Mouse (Mus musculus): ENCODE data around the gene Vps11.
"Not testable (repeated sequence)": the region's sequence is repeated elsewhere in the genome, so short reads cannot be mapped to it uniquely, and the experiment has no call there.

Vps11 gene

DNA sequence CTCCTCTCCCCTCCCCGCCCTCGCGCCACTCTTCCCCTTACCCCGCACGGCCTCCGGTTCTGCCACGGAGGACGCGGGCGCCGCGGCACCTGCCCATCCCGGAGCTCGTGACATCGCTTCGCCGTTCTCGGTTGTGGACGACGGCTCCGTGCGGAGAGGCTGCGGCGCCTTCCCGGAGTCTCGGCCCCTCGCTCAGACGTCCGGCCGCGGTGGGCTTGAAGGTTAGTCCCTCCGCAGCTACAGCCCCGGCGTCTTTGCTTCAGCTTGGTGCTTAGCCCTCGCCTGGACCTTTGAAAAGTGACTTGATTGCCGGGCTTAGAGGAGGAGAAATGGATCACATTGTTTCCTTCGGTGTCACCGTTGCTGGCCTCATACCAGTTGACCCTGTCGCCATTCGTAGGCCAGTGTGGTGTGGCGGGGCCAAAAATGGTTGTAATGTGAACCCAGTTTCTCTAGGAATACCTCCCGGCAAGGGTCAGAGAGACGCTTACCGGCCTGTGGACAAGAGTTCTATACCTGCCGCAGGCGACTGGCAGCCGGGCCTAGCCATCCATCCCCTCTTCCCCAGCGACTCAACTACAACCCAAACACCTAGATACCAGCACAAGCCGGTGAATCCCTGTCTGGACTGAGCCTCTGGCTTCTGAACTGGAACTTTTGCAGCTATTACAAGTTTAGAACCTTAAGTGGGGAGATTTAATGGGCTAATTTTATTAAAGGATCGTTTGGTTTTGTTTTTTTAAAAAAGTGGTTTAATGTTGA is 26.0 kb downstream of the Vps11 start:
- ATAC-seq (ENCODE audit: low TSS enrichment) = peak; percentile 32; the same call in 1 of the 2 replicates

GRCm38 (mm10) chr9:44334396-44335330 is 26.8 kb downstream of the Vps11 start, which contains the start of gene H2afx:
Gene H2afx (plus strand): TSS chr9:44334694.
- ATAC-seq (ENCODE audit: low TSS enrichment) = peak; percentile 97

DNA sequence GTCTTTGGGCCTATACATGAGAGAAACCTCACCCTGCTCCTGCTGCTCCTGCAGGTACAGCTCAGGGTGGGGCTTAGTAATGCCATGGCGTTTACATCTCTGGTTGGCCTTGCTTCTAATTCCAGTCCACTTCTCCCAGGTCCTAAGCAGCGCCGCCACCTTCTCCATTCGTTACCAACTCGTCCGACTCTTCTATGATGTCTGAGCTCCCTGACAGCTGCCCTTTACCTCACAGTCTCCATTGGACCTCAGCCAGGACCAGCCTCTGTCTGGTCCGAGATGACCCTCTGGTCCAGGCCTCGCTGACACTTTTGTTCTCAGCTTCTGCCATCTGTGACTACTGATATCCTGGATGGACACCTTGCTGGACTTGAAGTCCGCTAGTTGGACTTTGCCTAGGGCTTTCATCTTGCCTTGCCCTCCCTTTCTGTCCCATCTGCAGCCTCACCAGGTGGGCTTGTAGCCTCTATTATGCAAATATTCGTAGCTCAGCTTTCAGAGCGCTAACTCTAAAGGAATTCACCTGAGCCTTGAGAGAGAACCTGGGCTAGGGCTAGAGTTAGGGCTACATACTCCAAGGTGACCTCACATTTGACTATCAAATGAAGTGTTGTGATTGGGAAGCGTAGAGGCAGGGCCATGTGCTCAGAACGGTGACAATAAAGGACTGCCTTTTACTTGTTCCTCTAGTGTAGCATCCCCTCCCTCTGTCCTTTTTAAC is 28.4 kb downstream of the Vps11 start:
- no peak for ATAC-seq (ENCODE audit: low TSS enrichment)

- ATAC-seq (ENCODE audit: low TSS enrichment) = no peak
Measured at GRCm38 (mm10) chr9:44330736-44331135, 30.7 kb downstream of the Vps11 start.

DNA sequence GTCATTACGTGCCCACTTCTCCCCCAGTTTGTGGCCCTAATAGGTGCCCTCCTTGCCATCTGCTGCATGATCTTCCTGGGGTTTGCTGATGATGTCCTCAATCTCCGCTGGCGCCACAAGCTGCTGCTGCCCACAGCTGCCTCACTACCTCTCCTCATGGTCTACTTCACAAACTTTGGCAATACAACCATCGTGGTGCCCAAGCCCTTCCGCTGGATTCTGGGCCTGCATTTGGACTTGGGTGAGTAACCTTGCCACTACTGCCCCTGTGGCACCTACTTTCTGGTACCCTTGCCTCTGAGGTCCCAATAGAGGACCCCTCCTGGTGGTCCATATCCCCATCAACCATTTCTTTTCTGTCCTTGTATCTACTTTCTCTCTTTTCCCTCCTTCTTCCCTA is 33.5 kb downstream of the Vps11 start:
- ATAC-seq (ENCODE audit: low TSS enrichment) = no peak

DNA sequence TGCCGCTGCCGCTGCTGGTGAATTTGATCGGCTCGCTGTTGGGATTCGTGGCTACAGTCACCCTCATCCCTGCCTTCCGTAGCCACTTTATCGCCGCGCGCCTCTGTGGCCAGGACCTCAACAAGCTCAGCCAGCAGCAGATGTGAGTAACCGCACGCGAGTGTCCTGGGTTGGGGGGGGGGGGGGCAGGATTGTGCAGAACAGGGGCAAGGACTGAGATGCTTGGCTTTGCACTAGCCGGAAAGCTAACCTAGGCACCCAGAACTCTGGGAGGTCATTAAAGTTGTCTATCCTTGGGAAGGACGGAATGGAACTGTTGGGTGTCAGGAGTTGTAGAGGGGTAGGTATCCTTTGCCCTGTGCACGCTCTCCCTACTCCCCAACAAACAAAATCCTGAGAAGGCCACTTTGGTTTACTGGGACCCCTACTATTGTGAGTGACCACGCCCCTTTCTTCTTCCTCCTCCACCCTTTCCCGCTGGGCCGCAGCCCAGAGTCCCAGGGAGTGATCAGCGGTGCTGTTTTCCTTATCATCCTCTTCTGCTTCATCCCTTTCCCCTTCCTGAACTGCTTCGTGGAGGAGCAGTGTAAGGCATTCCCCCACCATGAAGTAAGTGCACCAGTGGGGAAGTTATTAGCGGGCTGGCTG is 34.3 kb downstream of the Vps11 start:
- ATAC-seq (ENCODE audit: low TSS enrichment) = 0 out of 2 replicates have a peak, but pooled peaks have one; percentile 11

DNA sequence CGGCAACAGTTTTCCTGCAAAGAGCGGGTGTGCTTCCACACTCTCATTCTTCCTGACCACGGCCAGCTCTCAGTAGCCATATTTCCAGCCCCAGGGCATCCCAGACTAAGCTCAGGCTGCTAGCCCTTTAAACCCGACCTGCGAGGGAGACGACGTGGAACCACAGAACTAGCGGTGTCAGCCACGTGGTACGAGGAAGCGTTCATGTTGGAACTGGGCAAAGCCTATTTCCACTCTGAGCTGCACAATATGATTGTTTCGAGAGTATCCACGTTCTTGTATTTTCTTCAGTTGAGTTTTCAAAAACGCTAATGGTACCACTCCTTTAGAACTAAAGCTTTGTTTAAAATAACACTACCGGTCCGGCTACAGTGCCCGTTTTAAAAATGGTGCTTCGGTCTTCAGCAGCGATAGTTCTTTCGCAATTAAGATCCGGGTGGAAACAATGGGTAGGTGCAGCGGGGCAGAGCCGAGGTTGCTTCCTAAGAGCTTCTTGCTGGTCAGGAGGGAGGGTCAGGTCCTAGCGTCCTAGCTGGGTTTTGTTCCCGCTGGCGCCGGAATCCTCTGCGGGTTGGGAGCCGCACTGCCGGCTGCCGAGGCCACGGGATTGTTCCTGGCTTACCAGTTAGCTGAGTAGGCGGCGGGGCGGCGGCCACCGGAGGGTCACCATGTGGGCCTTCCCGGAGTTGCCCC is 35.0 kb downstream of the Vps11 start:
- peak; percentile 91 for ATAC-seq (ENCODE audit: low TSS enrichment)

GRCm38 (mm10) chr9:44325768-44326370 is 35.6 kb downstream of the Vps11 start, which contains the start of gene Dpagt1:
Gene Dpagt1 (plus strand): TSS chr9:44326019.
- ATAC-seq (ENCODE audit: low TSS enrichment) = peak; percentile 51

DNA sequence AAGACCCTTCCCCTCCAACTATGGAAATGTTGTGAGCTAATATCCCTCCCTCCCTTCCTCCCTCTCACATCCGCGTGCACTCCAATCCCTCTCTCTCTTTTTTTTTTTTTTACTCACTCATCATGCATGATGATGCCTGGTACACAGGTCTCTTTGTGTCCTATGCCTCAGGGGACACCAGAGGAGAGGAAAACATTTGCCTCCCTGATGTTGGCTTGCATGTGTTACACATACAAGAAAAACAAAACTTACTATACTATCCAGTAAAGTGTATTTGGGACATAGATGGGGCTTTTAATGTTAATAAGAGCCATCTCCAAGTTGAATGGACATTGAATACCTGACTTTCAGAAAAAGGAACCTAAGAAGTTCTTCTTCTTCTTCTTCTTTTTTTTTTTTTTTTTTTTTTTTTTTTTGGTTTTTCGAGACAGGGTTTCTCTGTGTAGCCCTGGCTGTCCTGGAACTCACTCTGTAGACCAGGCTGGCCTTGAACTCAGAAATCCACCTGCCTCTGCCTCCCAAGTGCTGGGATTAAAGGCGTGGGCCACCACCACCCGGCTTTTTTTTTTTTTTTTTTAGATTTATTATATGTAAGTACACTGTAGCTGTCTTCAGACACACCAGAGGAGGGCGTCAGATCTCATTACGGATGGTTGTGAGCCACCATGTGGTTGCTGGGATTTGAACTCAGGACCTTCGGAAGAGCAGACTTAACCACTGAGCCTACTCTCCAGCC is 36.3 kb downstream of the Vps11 start:
- ATAC-seq (ENCODE audit: low TSS enrichment) = not testable (repeated sequence)

DNA sequence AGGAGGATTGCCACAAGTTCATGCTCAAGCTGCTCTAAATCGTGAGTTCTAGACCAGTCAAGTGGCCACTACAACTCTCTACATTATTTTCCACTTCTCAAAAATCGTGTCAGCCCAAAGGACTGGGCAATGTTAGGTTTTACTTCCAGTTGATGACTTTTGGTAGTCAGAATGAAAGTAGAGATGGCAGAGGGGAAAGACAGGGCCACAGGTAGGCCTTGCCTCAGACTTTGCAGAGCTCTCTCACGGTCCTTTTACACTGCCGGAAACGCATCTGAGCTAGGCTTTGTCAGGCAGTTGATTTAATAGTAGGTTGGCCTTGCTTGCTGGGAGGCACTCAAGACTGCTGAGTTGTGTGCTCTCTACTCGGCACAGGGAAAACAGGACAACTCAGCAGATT is 37.3 kb downstream of the Vps11 start:
- no peak for ATAC-seq (ENCODE audit: low TSS enrichment)

- ATAC-seq (ENCODE audit: low TSS enrichment) = not testable (repeated sequence)
Measured at GRCm38 (mm10) chr9:44323656-44324055, 37.8 kb downstream of the Vps11 start.

- ATAC-seq (ENCODE audit: low TSS enrichment) = peak; percentile 21
Measured at GRCm38 (mm10) chr9:44320799-44321133, 40.7 kb downstream of the Vps11 start.

GRCm38 (mm10) chr9:44319887-44320798 is 41.3 kb downstream of the Vps11 start, which contains the start of gene C2cd2l:
Gene C2cd2l (minus strand): TSS chr9:44320285.
- peak; percentile 90 for ATAC-seq (ENCODE audit: low TSS enrichment)

DNA sequence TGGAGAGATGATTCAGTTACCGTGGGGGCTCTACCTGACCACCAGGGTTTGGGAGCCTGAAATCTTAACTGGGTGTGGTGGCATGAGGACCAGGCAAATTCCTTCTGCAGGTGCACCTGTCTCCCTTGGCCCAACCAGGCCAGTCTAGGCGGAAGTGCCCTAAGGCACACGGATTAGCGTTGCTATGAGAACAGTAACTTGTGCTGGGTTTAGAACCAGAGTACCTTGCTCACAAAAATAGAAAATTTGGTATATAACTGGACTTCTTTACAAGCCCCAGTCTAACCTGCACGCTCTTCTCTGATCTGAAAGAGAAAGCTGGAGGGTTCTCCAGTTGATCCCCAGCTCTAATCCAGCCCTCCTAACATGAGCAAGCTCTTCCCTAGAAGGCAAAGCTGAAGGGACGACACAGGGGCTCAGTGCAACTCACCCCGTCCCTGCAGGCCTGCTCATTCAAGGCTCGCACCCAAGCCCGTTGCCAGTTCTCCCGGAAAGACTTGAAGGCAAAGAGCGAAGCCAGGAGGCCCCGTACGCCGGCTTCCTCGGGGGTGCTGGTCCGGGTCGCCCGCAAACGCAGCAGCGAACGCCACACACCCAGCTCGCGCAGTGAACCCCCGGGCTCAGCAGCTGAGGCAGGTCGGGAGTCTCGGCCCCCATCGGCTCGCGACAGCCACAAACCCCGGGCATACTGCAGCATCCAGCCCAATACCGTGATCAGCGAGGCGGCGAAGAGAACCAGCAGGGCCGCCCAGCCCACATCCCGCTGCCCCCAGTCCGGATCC is 42.2 kb downstream of the Vps11 start:
- 0 out of 2 replicates have a peak, but pooled peaks have one; percentile 8 for ATAC-seq (ENCODE audit: low TSS enrichment)

GRCm38 (mm10) chr9:44318826-44319095 is 42.7 kb downstream of the Vps11 start:
- ATAC-seq (ENCODE audit: low TSS enrichment) = no peak

DNA sequence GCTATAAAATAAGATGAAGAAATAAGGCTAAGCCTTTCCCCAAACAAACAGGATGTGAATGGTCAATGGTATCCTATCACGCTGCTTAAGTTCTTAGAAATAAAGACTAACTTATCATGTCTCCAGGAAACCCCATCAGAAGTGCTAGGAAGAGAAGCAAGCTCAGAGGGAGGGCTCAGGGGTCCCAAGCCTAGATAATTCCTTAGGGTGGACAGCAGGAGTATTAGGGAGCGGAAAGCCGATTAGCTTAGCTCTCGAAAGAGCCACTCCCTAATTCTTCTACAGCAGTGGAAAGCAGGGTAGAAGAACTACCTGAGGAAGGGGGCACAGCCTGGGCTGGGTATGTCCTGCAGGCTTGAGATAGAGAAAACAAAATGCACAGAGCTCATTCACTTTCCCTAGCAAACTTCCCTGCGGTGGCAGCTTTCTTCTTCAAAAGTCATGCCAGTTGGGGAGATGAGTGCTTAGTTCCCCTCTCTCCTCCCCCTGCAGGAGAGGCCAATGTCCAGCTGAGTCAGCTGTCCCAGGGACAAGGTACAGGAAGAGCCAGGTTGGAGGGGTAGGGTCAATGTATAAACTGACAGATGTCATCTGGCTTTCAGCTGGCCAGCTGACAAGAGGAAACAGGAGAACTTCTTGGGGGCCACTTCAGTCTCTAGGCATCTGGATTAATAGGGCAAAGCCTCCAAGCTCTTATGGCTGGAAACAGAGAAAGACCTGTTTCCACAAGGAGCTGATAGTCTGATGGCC is 43.2 kb downstream of the Vps11 start:
- ATAC-seq (ENCODE audit: low TSS enrichment) = no peak

- no peak for ATAC-seq (ENCODE audit: low TSS enrichment)
Measured at GRCm38 (mm10) chr9:44317452-44317851, 44.0 kb downstream of the Vps11 start.

All from frontal cortex, adult (tissue).